Mouse (Mus musculus) lung, adult 2 months (tissue): ENCODE results near the gene Fam161a.

ENCODE experiments used
- CTCF ChIP-seq: fragments of 200-500 bp; IDR thresholded peaks from 2 replicates; pipeline ENCODE4 v1.5.1; 2011; ENCODE audit warnings: mild to moderate bottlenecking, low read length, control low read depth; ENCODE audit not compliant: insufficient read depth
- POLR2A ChIP-seq: fragments of 200-500 bp; IDR thresholded peaks from 2 replicates; pipeline ENCODE4 v1.6.1; 2011; ENCODE audit warnings: low read depth, mild to moderate bottlenecking, control low read depth, low read length, borderline replicate concordance; ENCODE audit errors: extremely low read depth

DNA sequence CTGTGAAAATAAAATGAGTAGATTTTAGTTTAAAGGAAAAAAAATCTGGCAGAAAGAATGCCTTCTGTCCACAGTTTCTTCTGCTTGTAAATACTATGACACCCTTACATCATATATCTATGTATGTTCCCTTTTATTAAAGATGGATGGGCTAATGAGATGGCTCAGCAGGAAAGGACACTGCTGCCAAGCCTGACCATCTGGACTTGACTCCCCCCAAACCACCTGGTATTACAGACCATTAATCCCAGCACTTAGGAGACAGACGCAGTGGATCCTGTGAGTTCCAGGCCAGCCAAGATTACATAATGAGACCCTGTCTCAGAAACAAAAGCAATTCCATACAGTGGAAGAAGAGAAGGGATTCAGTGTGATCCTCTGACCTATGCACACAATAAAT, 28.6 kb upstream of the Fam161a start:
- TF ChIP-seq POLR2A (no peak), CTCF (no peak)
